Mouse (Mus musculus) myocyte (in vitro differentiated cells): ENCODE results near the gene Pirb. TPM values are rescaled to one million over a fixed set of nuclear protein-coding genes. Genes with fewer than 3 reads are reported as not detected.
A peak's percentile ranks its signal among the peaks of the same experiment; 100 is the strongest.

Experiments
- H3K27me3 ChIP-seq: one replicate; pipeline ENCODE4 v1.6.1; 2011; ENCODE audit not compliant: control insufficient read depth, insufficient read depth, insufficient read length
- H3K36me3 ChIP-seq: one replicate; pipeline ENCODE4 v1.6.1; 2011; ENCODE audit not compliant: control insufficient read depth, insufficient read depth
- H3K4me2 ChIP-seq: one replicate; pipeline ENCODE4 v1.6.1; 2011; ENCODE audit warnings: low read depth, control low read depth
- H3K4me3 ChIP-seq: one replicate; pipeline ENCODE4 v1.5.1; 2011; ENCODE audit warnings: mild to moderate bottlenecking, control low read depth, moderate library complexity
- H3K79me2 ChIP-seq: one replicate; pipeline ENCODE4 v1.6.1; 2011; ENCODE audit not compliant: control insufficient read depth, insufficient read depth
- H3ac ChIP-seq: one replicate; pipeline ENCODE4 v1.6.1; 2011; ENCODE audit not compliant: control insufficient read depth, insufficient read length
- CEBPB ChIP-seq: IDR thresholded peaks from 2 replicates; pipeline ENCODE4 v1.6.1; 2011; ENCODE audit warnings: mild to moderate bottlenecking, moderate library complexity; ENCODE audit not compliant: poor library complexity, insufficient read depth, severe bottlenecking
- E2F4 ChIP-seq: IDR thresholded peaks from one replicate; pipeline ENCODE4 v1.6.1; 2011; ENCODE audit warnings: mild to moderate bottlenecking, control low read depth, moderate library complexity; ENCODE audit not compliant: insufficient read depth
- MAX ChIP-seq: IDR thresholded peaks from one replicate; pipeline ENCODE4 v1.6.1; 2011; ENCODE audit warnings: low read depth, mild to moderate bottlenecking, control low read depth
- MYOD1 ChIP-seq, 3 experiments: IDR thresholded peaks; one replicate each; pipeline ENCODE4 v1.6.1; 2011; ENCODE audit warnings: control low read depth in 2 of 3, low read depth in 2 of 3, mild to moderate bottlenecking in 2 of 3, moderate library complexity in 1 of 3; ENCODE audit not compliant: insufficient read length in 2 of 3, control insufficient read depth in 1 of 3
- MYOG ChIP-seq, 3 experiments: IDR thresholded peaks; one replicate each; pipeline ENCODE4 v1.6.1; 2011; ENCODE audit warnings: control low read depth in 2 of 3, low read depth in 2 of 3, mild to moderate bottlenecking in 2 of 3; ENCODE audit not compliant: insufficient read length in 2 of 3, control insufficient read depth in 1 of 3, insufficient read depth in 1 of 3
- POLR2A ChIP-seq: IDR thresholded peaks from one replicate; pipeline ENCODE4 v1.6.1; 2011; ENCODE audit warnings: low read depth, mild to moderate bottlenecking, control low read depth, moderate library complexity; ENCODE audit not compliant: insufficient read length
- POLR2AphosphoS2 ChIP-seq: IDR thresholded peaks from one replicate; pipeline ENCODE4 v1.6.1; 2011; ENCODE audit warnings: low read depth, control low read depth; ENCODE audit not compliant: insufficient read length
- REST ChIP-seq: IDR thresholded peaks from one replicate; pipeline ENCODE4 v1.6.1; 2011; ENCODE audit warnings: mild to moderate bottlenecking, control low read depth, moderate library complexity; ENCODE audit not compliant: insufficient read depth, insufficient read length
- SRF ChIP-seq: IDR thresholded peaks from one replicate; pipeline ENCODE4 v1.6.1; 2011; ENCODE audit warnings: low read depth; ENCODE audit not compliant: control insufficient read depth, insufficient read length
- TCF12 ChIP-seq: IDR thresholded peaks from one replicate; pipeline ENCODE4 v1.6.1; 2011; ENCODE audit warnings: mild to moderate bottlenecking, control low read depth; ENCODE audit not compliant: poor library complexity, insufficient read depth, severe bottlenecking
- TCF3 ChIP-seq: IDR thresholded peaks from one replicate; pipeline ENCODE4 v1.6.1; 2011; ENCODE audit warnings: low read depth, control low read depth; ENCODE audit not compliant: insufficient read length
- USF1 ChIP-seq: IDR thresholded peaks from one replicate; pipeline ENCODE4 v1.6.1; 2011; ENCODE audit warnings: low read depth, mild to moderate bottlenecking, control low read depth, moderate library complexity
- polyA plus RNA-seq: library from polyadenylated mRNA; unstranded; fragments of >200 nt; fragmentation: generic; extraction: Trizol; gene quantifications from one replicate; pipeline ENCODE4 v1.2.1, GENCODE M21; 2012; ENCODE audit warnings: missing spikeins

The Pirb gene
- polyA plus RNA-seq, 1 experiment, result 0.01 TPM

DNA sequence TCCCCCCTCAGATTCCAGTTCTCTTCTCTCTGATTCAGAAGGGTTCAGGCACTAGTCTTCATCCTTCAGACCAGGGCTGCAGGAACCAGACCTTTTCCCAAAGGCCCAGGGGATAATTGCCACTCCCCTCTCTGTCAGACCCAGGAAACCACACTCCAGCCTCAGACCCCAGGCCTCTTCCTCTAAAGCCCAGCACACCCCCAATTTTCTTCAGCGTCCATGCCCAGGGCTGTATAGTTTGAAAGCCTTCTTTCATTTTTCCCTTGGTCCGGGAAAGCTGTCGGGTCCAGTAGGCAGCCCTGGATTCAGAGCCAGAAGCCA is 45.0 kb downstream of the Pirb start:
- TF ChIP-seq SRF (no peak), MYOD1 (IDR thresholded peaks at IDR 0.05; ENCODE audit: control insufficient read depth in 1 of 3, insufficient read length in 2 of 3, low read depth in 2 of 3) (no peak)
- no peak overlapping the region for H3K4me2 ChIP-seq
- H3K4me3 ChIP-seq, result no peak overlapping the region
- no peak overlapping the region for H3ac ChIP-seq
- no peaks in the 10 kb centered on the region for H3K36me3 ChIP-seq
- H3K27me3 ChIP-seq, result no peaks in the 10 kb centered on the region
- H3K79me2 ChIP-seq, result no peaks in the 10 kb centered on the region

DNA sequence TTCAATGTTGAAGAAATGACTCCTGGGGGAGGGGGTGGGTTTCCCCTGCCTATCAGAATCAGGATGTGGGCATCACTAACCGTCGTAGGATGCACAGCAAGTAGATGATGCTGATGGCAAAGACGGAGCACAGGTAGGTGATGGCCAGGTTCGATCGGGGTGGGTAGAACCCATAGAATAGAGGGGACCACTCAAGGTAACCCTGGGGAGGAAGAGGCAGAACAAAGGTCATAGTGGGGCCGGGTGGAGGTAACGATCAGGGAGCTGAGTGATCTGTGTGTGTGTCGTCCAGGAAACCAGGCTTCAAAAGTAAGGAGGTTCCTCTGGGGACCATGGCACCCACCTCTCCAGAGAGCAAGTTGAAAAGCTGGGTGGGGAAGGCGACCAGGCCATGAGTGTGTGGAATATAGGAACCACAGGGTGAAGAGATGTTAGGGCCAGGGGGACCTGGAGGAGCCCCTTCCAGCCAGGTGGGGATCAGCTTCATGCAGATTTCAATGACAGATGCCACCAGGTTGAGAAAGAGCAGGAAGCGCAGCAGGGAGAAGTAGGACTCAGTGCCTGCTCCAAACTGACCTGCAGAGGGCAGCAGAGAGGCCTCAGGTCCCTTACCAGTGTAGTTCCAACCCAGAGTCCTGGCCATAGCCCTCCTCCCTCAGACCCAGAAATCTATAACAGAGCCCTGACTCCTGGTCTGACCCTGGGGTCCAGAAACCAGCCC is 45.5 kb downstream of the Pirb start:
- Histone ChIP-seq H3K27me3 (no peaks in the 10 kb centered on the region), H3K4me2 (no peak overlapping the region), H3K36me3 (no peaks in the 10 kb centered on the region), H3ac (no peak overlapping the region), H3K79me2 (no peaks in the 10 kb centered on the region), H3K4me3 (no peak overlapping the region)
- TF ChIP-seq E2F4, result no peak
- TF ChIP-seq REST, result no peak
- no peak for TF ChIP-seq CEBPB
- TF ChIP-seq SRF, result no peak
- no peak for TF ChIP-seq MYOD1 (IDR thresholded peaks at IDR 0.05; ENCODE audit: control insufficient read depth in 1 of 3, insufficient read length in 2 of 3, low read depth in 2 of 3)
- no peak for TF ChIP-seq MYOG (IDR thresholded peaks at IDR 0.05; ENCODE audit: control insufficient read depth in 1 of 3, insufficient read depth in 1 of 3, insufficient read length in 2 of 3, low read depth in 2 of 3)
- no peak for TF ChIP-seq USF1
- no peak for TF ChIP-seq POLR2A
- TF ChIP-seq POLR2AphosphoS2, result no peak

DNA sequence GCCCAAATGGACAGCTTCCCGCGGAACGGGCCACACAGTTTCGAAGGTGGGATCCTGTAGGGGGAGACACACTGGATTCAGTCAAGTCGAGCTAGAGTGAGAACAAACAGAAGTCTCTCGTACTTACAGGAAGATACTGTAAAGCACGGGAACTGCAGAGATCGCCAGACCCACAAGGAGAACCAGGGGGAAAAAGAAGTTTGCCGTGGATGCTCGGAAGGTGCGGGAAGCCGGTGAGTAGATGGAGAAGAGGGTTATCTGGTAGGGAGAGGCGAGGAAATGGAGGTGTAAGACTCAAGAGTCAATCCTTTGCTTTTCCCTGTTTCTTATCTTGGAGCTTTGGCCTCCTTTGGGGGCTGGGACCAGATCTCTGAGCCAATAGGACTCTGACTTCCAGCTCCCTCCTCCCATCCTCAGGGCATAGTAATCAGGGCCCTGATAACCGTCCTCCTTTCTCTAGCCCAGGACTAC is 53.2 kb downstream of the Pirb start:
- no peak overlapping the region for H3ac ChIP-seq
- no peak for TF ChIP-seq CEBPB
- TF ChIP-seq SRF, result no peak
- TF ChIP-seq MYOG (IDR thresholded peaks at IDR 0.05; ENCODE audit: control insufficient read depth in 1 of 3, insufficient read depth in 1 of 3, insufficient read length in 2 of 3, low read depth in 2 of 3), result no peak
- no peak for TF ChIP-seq MAX
- TF ChIP-seq POLR2A, result no peak
- TF ChIP-seq E2F4, result no peak
- TF ChIP-seq USF1, result no peak
- no peak for TF ChIP-seq TCF12
- no peak for TF ChIP-seq POLR2AphosphoS2
- TF ChIP-seq REST, result no peak
- TF ChIP-seq TCF3, result no peak
- TF ChIP-seq MYOD1 (IDR thresholded peaks at IDR 0.05; ENCODE audit: control insufficient read depth in 1 of 3, insufficient read length in 2 of 3, low read depth in 2 of 3), result no peak
- H3K79me2 ChIP-seq, result peaks cover 13% of the 10 kb centered on the region
- no peak overlapping the region for H3K4me3 ChIP-seq
- no peaks in the 10 kb centered on the region for H3K27me3 ChIP-seq
- peaks cover 9% of the 10 kb centered on the region for H3K36me3 ChIP-seq
- H3K4me2 ChIP-seq, result no peak overlapping the region

DNA sequence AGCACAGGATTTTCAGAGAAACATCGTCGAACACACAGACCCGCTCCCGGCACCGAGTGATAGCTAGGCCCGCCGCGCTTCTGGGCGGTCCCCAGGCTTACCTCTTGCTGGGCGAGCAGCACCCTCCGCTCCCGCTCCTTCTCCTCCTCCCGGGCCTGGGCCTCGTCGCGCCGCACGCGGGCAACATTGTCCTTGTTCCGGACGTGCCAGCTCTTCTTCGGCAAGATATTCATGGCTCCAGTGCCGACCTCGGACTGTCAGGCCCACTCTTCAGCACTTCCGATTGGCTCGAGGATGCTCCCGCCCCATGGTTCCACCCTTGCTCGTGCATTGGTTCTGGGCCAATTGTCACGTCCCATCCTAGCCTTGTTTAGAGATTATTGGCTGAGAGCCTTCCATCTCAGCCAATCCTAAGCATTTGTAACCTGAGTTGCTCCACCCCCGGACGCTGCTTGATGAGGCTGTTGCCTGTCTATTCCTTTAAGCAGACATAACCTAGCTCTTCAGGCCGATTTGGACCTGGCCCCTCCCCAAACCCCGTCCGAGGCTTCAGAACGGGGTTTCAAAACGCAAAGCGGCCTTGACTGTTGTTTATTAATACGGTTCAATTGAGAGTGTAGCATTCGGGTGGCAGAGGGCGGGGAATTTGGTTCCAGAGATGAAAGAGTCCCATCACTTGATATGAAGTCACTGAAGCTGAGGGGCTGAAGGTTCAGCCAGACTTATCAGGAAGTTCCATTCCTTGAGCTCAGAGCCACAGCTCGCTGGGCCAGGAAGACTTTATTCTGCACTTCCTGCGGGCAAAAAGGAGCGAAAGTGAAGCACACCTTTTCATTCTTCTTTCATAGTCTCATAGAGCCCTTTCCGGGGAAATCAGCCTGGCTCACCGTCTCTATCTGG is 54.7 kb downstream of the Pirb start, which contains the start of gene Leng1:
Gene Leng1, minus strand, starts transcription at position 626 of the 900 bp plus-strand sequence.
- Histone ChIP-seq H3K4me3 (peak within 1 kb of the TSS; percentile 45), H3K36me3 (peaks cover 15% of the 10 kb centered on the region), H3K4me2 (peak within 1 kb of the TSS; percentile 90), H3K79me2 (peaks cover 13% of the 10 kb centered on the region), H3K27me3 (no peaks in the 10 kb centered on the region), H3ac (peak within 1 kb of the TSS; percentile 3)
- peak; percentile 50 for TF ChIP-seq SRF
- TF ChIP-seq POLR2A, result peak; percentile 95
- TF ChIP-seq E2F4, result no peak
- peak; percentile 97 for TF ChIP-seq POLR2AphosphoS2
